Mouse (Mus musculus) C2C12 (cell line): ENCODE data around the gene Gdf3.

Experiments used
- CTCF ChIP-seq: IDR thresholded peaks from one replicate; pipeline ENCODE4 v1.5.1; 2011; ENCODE audit not compliant: control insufficient read depth, insufficient read depth, insufficient read length
- MAX ChIP-seq: IDR thresholded peaks from one replicate; pipeline ENCODE4 v1.6.1; 2011; ENCODE audit warnings: mild to moderate bottlenecking, control low read depth
- MYOG ChIP-seq: IDR thresholded peaks from one replicate; pipeline ENCODE4 v1.6.1; 2011; ENCODE audit not compliant: control insufficient read depth, insufficient read length; ENCODE audit errors: extremely low read depth
- USF1 ChIP-seq: IDR thresholded peaks from one replicate; pipeline ENCODE4 v1.6.1; 2011; ENCODE audit warnings: low read depth, mild to moderate bottlenecking, control low read depth, moderate library complexity

GRCm38 (mm10) chr6:122596608-122597007 lies 13.3 kb downstream of the Gdf3 start:
- TF ChIP-seq MYOG (no peak), CTCF (no peak), MAX (no peak), USF1 (no peak)
